Mouse (Mus musculus): ENCODE measurements around the gene Sirt4.

GRCm38 (mm10) chr5:115488841-115489698 is 4.5 kb upstream of the Sirt4 start:
- TF ChIP-seq CTCF (IDR thresholded peaks at IDR 0.05; ENCODE audit: insufficient read depth, low read depth, low read length) (no peak), POLR2A (IDR thresholded peaks at IDR 0.05; ENCODE audit: insufficient read depth, low read depth, low read length) (peak; percentile 74)

All from olfactory bulb, adult 2 months (tissue).